Mouse (Mus musculus): ENCODE measurements around the gene Eif3c. TPM values are rescaled to one million over a fixed set of nuclear protein-coding genes. Genes with fewer than 3 reads are reported as not detected.

Eif3c gene
- 100 to 1,000 TPM; 212 to 226 TPM for total RNA-seq (2021)

DNA sequence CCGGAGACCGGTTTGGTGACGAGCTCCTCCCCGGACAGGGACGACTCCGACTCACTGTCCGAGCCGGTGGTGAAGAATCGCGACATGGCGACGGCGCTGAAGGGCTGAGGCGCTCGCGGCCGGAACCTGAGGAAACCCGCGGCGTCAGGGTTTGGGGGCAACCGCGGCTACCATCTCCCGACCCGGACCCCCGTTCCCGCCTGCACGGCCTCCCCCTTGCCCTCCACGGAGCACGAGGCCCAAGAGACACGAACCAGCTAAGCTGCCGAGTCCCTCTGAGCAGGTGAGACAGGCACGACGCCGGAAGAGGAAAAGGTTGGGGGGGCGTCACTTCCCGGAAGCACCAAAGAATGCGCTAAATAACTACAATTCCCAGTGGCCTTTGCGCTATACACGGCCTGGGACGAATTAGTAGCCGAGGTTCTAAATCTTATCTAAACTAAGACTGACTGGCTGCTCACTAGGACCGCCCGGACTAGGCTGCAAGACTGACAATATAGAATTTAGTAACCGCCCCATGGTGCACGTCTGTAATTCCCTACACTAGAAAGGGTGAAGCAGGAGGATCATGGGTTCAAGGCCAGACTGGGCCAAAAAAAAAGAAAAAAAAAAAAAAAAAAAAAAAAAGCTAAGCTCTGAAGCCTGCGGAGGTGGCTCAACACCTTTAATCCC is at the start of gene Eif3c:
Gene Eif3c, minus strand, starts transcription at position 318 of the 672 bp plus-strand sequence.
- intact Hi-C loops (cut with DNase I), result no loop called here

DNA sequence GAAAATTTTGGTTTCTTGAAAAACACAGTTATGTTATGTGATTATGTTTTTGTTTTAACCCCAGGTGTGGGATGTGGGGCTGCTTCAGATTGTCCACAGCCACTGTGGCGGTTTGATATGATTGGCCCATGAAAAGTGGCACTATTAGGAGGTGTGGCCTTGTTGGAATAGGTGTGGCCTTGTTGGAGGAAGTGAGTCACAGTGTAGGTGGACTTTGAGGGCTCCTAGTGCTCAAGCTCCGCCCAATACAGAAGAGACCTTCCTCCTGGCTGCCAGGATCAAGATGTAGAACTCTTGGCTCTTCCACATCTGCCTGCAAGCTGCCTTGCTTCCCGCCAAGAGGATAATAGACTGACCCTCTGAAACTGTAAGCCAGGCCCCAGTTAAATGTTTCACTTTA is 46.5 kb upstream of the Eif3c start:
- intact Hi-C loops (cut with DNase I), result no loop called here
- no peak for DNase-seq

More for the DNA sequence above, at the start of gene Eif3c:
- DNase-seq, result peak; percentile 75

DNA sequence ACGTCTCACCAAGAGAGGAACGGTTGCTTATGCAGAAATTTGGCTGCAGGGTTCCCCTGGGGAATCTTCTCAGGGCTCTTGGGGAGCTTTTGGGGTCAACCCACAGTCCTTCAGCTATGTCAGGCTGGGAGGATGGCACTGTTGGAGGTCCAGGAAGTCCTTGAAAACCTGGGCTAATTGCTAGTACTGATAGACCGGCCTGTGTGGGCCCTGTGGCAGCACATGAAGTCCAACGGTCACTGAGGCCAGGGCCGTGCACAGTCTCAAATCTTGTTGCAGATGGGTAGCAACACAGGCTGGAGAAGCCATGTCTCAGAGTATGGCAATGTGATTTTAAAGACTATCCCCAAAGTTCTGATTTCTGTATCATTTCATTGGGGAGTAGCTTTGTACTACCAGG is 41.6 kb upstream of the Eif3c start:
- intact Hi-C loops (cut with DNase I), result no loop called here

GRCm38 (mm10) chr7:126607064-126607463 is 40.9 kb upstream of the Eif3c start:
- DNase-seq, result no peak
- intact Hi-C loops (cut with DNase I), result no loop called here

More for the DNA sequence above, 41.6 kb upstream of the Eif3c start:
- no peak for DNase-seq

DNA sequence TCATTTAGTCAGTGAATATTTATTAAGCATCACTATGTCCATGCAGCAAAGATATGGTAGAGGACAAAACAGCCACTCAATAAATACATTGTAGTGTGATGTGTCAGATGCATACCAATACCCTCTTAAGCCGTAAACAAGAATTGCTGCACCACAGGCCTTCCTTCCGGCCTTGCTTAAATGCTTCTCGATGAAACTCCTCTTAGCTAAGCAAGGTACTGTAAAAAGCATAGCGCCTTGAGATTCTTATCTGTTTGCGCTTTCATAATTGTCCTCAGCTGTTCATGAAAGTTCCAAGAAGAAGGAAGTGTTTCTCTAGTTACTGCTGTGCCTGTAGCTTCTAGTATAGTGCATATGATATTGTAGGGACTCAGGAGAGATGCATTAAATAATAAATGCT is 40.4 kb upstream of the Eif3c start:
- intact Hi-C loops (cut with DNase I), result no loop called here
- no peak for DNase-seq

- intact Hi-C loops (cut with DNase I), result no loop called here
- no peak for DNase-seq
Observed at GRCm38 (mm10) chr7:126602650-126603049, 36.4 kb upstream of the Eif3c start.

GRCm38 (mm10) chr7:126601896-126602295 is 35.7 kb upstream of the Eif3c start:
- intact Hi-C loops (cut with DNase I), result no loop called here

DNA sequence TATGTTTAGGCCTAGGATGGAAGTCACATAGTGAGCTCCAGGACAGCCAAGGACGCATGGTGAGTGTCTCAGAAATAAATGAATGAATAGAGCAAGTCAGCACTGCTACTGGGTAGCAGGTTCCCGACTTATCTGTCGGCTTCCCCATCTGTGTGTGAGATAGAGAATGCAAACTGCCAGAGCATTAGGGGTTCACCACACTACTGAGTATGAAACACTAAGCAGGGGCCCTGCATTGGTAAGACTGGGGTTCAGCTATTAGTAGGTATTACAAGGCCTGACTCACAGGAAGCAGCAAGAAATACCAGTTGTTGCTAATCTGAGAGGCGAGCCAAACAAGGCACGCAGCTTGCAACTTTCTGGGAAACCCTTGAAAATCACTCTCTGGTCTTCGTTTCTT is 32.7 kb upstream of the Eif3c start:
- intact Hi-C loops (cut with DNase I), result no loop called here
- DNase-seq, result no peak

More at GRCm38 (mm10) chr7:126601896-126602295, 35.7 kb upstream of the Eif3c start:
- DNase-seq, result no peak

- intact Hi-C loops (cut with DNase I), result no loop called here
- DNase-seq, result no peak
Observed at GRCm38 (mm10) chr7:126596414-126596813, 30.2 kb upstream of the Eif3c start.

- intact Hi-C loops (cut with DNase I), result no loop called here
- no peak for DNase-seq
Observed at GRCm38 (mm10) chr7:126595890-126596289, 29.7 kb upstream of the Eif3c start.

DNA sequence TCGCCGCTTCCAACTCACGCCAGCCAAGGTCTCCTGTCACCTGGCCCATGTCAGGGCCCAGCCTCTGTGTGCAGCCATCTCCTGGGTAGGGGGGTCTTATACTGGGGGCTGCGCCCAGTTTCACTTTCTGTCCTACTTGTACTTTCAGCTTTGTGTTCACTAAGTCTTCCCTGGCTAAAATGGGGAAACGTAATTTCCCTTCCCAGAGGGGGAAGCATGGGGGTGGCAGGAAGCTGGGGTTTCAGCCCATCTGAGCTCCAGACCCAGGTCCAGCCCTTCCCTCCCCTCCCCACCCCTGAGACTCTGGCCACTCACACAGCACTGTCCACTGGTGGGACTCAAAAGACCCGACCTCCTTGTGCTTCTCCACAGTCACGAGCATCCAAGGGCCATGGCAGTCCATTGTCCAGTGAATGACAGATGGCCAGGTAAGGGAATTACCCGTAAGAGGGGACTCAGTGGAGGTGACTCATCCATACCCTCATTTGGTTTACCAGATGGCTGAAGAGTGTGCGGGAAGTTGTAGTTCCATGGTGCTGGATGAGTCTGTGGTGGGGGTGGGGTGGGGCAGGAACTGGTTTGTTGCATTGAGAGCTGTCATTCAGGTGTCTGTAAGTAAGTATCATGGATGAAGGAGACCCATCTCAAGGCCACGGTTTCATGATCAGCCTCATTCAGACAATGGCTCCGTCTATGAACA is 28.8 kb upstream of the Eif3c start, which contains the start of gene Il27:
Gene Il27, minus strand, starts transcription at position 80 of the 700 bp plus-strand sequence.
- no peak for DNase-seq
- intact Hi-C loops (cut with DNase I), result loop anchor here (5.0 kb wide), 1 partner anchor 42 kb away; no protein-coding TSS in a partner anchor

DNA sequence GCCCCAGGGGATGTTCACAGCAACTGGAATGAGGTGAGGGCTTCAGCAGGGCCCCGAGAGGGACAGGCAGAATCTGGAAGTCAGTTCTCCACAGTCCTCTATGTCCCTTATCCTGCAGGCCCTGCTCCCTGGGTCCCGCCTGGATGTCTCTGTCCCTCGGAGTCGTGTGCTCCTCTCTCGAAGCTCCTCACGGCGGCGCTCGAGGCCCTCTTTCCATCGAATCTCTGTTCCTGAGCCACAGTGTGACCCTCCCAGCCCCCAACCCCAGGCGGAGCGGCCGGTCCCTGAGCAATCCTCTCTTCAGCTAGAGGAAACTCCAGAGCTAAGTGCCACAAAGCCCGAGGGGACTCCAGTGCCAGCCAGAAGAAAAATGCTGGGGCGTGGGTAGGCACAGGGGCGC is 21.6 kb upstream of the Eif3c start:
- intact Hi-C loops (cut with DNase I), result no loop called here

DNA sequence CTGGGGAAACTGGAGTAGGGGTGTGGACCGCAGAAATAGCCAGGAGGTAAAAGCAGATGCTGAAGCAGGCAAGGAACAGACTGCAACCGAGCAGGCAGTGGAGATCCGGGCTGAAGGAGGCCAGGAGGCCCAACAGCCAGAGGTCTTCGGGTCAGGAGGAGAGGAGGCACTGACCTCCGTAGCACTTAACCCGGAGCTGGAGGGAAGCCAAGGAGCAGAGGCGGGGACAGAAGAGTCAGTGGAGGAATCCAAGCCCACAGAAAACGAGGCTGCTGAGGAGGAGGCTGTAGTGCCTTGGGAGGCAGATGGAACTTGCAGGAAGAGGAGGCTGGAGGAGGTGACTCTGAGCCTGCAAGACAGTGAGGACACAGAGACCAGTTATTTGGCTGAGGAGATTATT is 20.6 kb upstream of the Eif3c start:
- intact Hi-C loops (cut with DNase I), result no loop called here
- no peak for DNase-seq

More for the DNA sequence above, 21.6 kb upstream of the Eif3c start:
- peak; percentile 77 for DNase-seq

DNA sequence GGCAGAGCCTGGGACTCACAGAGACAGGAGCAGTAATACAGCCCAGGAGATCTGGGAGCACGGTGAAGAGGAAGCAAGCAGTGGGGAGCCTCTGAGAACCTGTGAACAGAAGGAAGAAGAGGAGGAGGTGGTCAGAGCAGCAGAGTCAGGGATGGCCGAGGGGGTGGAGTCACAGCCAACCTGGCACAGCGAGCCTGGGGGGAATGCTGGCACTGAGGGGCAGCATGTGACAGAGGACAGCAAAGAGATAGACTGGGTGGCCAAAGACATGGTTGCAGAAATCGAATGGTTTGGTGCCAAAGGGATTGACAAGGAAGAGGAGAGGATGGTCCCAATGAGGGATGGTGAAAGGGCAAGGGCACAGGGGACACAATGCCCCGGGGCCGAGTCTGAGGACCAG is 19.5 kb upstream of the Eif3c start, which contains the start of gene Cln3:
Gene Cln3, minus strand, starts transcription at position 101 of the 400 bp plus-strand sequence.
- intact Hi-C loops (cut with DNase I), result no loop called here
- DNase-seq, result no peak

- intact Hi-C loops (cut with DNase I), result no loop called here
- DNase-seq, result no peak
Observed at GRCm38 (mm10) chr7:126584506-126584977, 18.3 kb upstream of the Eif3c start, which contains the start of gene Apobr. TSS of gene Apobr (plus strand) at chr7:126584942.

GRCm38 (mm10) chr7:126583761-126584160 is 17.6 kb upstream of the Eif3c start:
- no peak for DNase-seq

GRCm38 (mm10) chr7:126583251-126583709 is 17.1 kb upstream of the Eif3c start:
- intact Hi-C loops (cut with DNase I), result no loop called here
- DNase-seq, result peak; percentile 89

More at GRCm38 (mm10) chr7:126583761-126584160, 17.6 kb upstream of the Eif3c start:
- intact Hi-C loops (cut with DNase I), result no loop called here

DNA sequence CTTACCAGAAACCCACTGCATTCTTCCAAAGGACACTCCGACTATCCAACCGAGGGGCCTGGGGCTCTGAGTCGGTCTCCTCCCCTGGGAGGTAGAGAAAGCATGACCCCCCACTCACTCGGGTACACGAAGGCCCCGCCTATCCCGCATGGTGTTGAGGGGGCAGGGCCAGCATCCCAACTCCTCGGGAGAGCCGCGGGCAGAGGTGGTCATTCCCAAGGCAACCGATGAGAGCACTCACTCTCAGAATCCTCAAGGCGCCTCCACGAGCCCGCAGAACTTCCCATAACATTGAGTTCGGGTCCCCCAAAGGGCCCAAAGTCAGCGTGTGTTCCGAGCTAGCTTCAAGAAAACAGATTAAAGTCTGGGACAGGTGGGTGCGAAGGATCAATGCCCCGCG is 16.5 kb upstream of the Eif3c start:
- intact Hi-C loops (cut with DNase I), result no loop called here
- peak; percentile 17 for DNase-seq

GRCm38 (mm10) chr7:126581661-126582060 is 15.4 kb upstream of the Eif3c start:
- no peak for DNase-seq
- intact Hi-C loops (cut with DNase I), result no loop called here

DNA sequence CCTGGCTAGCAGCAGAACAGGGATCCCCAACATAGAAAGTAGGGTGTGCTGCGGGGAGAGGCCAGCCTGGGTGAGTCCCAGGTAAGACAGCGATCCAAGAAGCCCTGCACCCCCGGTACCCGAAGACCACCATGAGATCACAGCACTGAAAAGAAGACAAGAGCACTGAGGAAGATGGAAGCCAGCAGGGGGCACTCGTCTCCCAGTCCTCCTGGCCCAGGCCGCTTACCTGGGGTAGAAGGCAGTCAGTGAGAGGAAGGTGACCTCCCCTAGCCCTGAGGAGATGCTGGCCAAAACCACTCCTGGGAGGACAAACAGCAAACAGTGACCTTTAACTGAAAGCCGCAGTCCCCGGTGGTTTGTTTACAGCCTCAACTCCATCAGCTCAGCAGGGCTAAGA is 13.0 kb upstream of the Eif3c start:
- DNase-seq, result peak; percentile 33
- intact Hi-C loops (cut with DNase I), result no loop called here

DNA sequence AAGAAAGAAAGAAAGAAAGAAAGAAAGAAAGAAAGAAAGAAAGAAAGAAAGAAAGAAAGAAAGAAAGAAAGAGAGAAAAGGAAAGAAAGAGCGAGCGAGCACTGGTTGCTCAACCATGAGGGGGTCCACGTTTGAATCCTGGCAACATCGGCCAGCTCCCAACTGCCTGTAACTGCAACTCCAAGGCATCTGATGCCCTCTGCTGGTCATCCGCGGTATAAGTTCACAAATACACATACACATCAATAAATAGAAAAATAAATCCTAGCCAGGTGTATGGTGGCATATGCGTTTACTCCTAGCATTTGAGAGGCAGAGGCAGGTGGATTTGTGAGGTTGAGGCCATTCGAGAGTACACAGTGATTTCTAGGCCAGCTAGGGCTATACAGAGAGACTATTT is 10.7 kb upstream of the Eif3c start:
- DNase-seq, result peak; percentile 60
- intact Hi-C loops (cut with DNase I), result no loop called here

- no peak for DNase-seq
- intact Hi-C loops (cut with DNase I), result no loop called here
Observed at GRCm38 (mm10) chr7:126565693-126566092, 518 bp downstream of the Eif3c start.

Data from left cerebral cortex, postnatal 4 days (tissue).